Mouse (Mus musculus) frontal cortex, adult (tissue): ENCODE data around the gene Grm2.
"Not testable (repeated sequence)": the region's sequence is repeated elsewhere in the genome, so short reads cannot be mapped to it uniquely, and the experiment has no call there.

Experiments used
- ATAC-seq: cut with Nextera tagmentation; 2 replicates; pipeline ENCODE4 v1.9.2; 2017; ENCODE audit warnings: mild to moderate bottlenecking, moderate library complexity, mixed read lengths; ENCODE audit not compliant: low TSS enrichment

Gene Grm2

GRCm38 (mm10) chr9:106647226-106647625 is 8.7 kb downstream of the Grm2 start:
- no peak for ATAC-seq

- peak; percentile 22 for ATAC-seq
These were observed 10.1 kb downstream of the Grm2 start for GRCm38 (mm10) chr9:106645684-106646271.

GRCm38 (mm10) chr9:106643787-106644186 is 12.1 kb downstream of the Grm2 start:
- ATAC-seq = no peak

GRCm38 (mm10) chr9:106643128-106643527 is 12.8 kb downstream of the Grm2 start:
- ATAC-seq = peak; percentile 48; the same call in 1 of the 2 replicates

- no peak for ATAC-seq
These were observed 14.5 kb downstream of the Grm2 start for GRCm38 (mm10) chr9:106641346-106641745.

- ATAC-seq = no peak
These were observed 17.7 kb downstream of the Grm2 start for GRCm38 (mm10) chr9:106638154-106638553.

- no peak for ATAC-seq
These were observed 23.7 kb downstream of the Grm2 start for GRCm38 (mm10) chr9:106632185-106632584.

GRCm38 (mm10) chr9:106627796-106628195 is 28.1 kb downstream of the Grm2 start:
- not testable (repeated sequence) for ATAC-seq

GRCm38 (mm10) chr9:106626282-106626681 is 29.6 kb downstream of the Grm2 start, which contains the start of gene Iqcf6:
Gene Iqcf6 (plus strand): TSS chr9:106626582.
- ATAC-seq = no peak

- no peak for ATAC-seq
These were observed 38.4 kb downstream of the Grm2 start for GRCm38 (mm10) chr9:106617496-106617895.

GRCm38 (mm10) chr9:106616306-106616705 is 39.6 kb downstream of the Grm2 start:
- ATAC-seq = no peak

- ATAC-seq = no peak
These were observed 41.3 kb downstream of the Grm2 start for GRCm38 (mm10) chr9:106614616-106615015.

GRCm38 (mm10) chr9:106613951-106614350 is 41.9 kb downstream of the Grm2 start:
- ATAC-seq = no peak

GRCm38 (mm10) chr9:106610727-106611126 is 45.2 kb downstream of the Grm2 start:
- no peak for ATAC-seq

- no peak; the same call in 1 of the 2 replicates for ATAC-seq
These were observed 55.3 kb downstream of the Grm2 start for GRCm38 (mm10) chr9:106600546-106600945.

- ATAC-seq = no peak
These were observed 57.4 kb downstream of the Grm2 start for GRCm38 (mm10) chr9:106598466-106598865.

GRCm38 (mm10) chr9:106595836-106596235 is 60.0 kb downstream of the Grm2 start:
- peak; percentile 8; the same call in 1 of the 2 replicates for ATAC-seq

- not testable (repeated sequence) for ATAC-seq
These were observed 60.5 kb downstream of the Grm2 start for GRCm38 (mm10) chr9:106595402-106595801.
